Mouse (Mus musculus): ENCODE data around the gene Osbpl5. TPM values are rescaled to one million over a fixed set of nuclear protein-coding genes. Genes with fewer than 3 reads are reported as not detected.
A peak's percentile ranks its signal among the peaks of the same experiment; 100 is the strongest.
"Not testable (repeated sequence)": the region's sequence is repeated elsewhere in the genome, so short reads cannot be mapped to it uniquely, and the experiment has no call there.

Gene Osbpl5
- polyA plus RNA-seq, 2 experiments from 2014 or later: 18.3 to 29.2 TPM

- peak; percentile 96 for ATAC-seq
These were observed 49.9 kb downstream of the Osbpl5 start for GRCm38 (mm10) chr7:143706697-143707438.

- peak; percentile 32 for ATAC-seq
These were observed 60.6 kb downstream of the Osbpl5 start for GRCm38 (mm10) chr7:143696140-143696539.

- ATAC-seq: no peak
These were observed 62.2 kb downstream of the Osbpl5 start for GRCm38 (mm10) chr7:143694550-143694949.

GRCm38 (mm10) chr7:143692746-143693510, 63.9 kb downstream of the Osbpl5 start:
- no peak for ATAC-seq

GRCm38 (mm10) chr7:143691909-143692308, 64.9 kb downstream of the Osbpl5 start:
- no peak for ATAC-seq

- ATAC-seq: no peak
These were observed 65.6 kb downstream of the Osbpl5 start for GRCm38 (mm10) chr7:143691181-143691580.

- no peak for ATAC-seq
These were observed 66.8 kb downstream of the Osbpl5 start for GRCm38 (mm10) chr7:143689946-143690345.

- no peak for ATAC-seq
These were observed 67.3 kb downstream of the Osbpl5 start for GRCm38 (mm10) chr7:143689481-143689880.

GRCm38 (mm10) chr7:143686676-143687075, 70.1 kb downstream of the Osbpl5 start:
- not testable (repeated sequence) for ATAC-seq

- ATAC-seq: not testable (repeated sequence)
These were observed 70.6 kb downstream of the Osbpl5 start for GRCm38 (mm10) chr7:143686191-143686590.

GRCm38 (mm10) chr7:143685359-143686067, 71.3 kb downstream of the Osbpl5 start, which contains the start of gene Tnfrsf23:
Gene Tnfrsf23, minus strand, starts transcription at chr7:143685872.
- peak; percentile 100 for ATAC-seq

GRCm38 (mm10) chr7:143684569-143684968, 72.2 kb downstream of the Osbpl5 start:
- not testable (repeated sequence) for ATAC-seq

- no peak for ATAC-seq
These were observed 75.2 kb downstream of the Osbpl5 start for GRCm38 (mm10) chr7:143681566-143681965.

GRCm38 (mm10) chr7:143680836-143681235, 75.9 kb downstream of the Osbpl5 start:
- ATAC-seq: not testable (repeated sequence)

- not testable (repeated sequence) for ATAC-seq
These were observed 77.1 kb downstream of the Osbpl5 start for GRCm38 (mm10) chr7:143679650-143680049.

GRCm38 (mm10) chr7:143666427-143667311, 90.1 kb downstream of the Osbpl5 start:
- ATAC-seq: no peak

GRCm38 (mm10) chr7:143663470-143663869, 93.3 kb downstream of the Osbpl5 start:
- ATAC-seq: no peak

GRCm38 (mm10) chr7:143660797-143661196, 96.0 kb downstream of the Osbpl5 start:
- ATAC-seq: no peak

GRCm38 (mm10) chr7:143649769-143650346, 106.9 kb downstream of the Osbpl5 start:
- ATAC-seq: not testable (repeated sequence)

GRCm38 (mm10) chr7:143649034-143649768, 107.6 kb downstream of the Osbpl5 start, which contains the start of gene Tnfrsf22:
Gene Tnfrsf22, minus strand, starts transcription at chr7:143649661.
- peak; percentile 100 for ATAC-seq

GRCm38 (mm10) chr7:143643949-143644348, 112.8 kb downstream of the Osbpl5 start:
- ATAC-seq: peak; percentile 57
